Mouse (Mus musculus) lung, postnatal 10 days (tissue): ENCODE results near the gene Bag2.
A peak's percentile ranks its signal among the peaks of the same experiment; 100 is the strongest.
"Not testable (repeated sequence)": the region's sequence is repeated elsewhere in the genome, so short reads cannot be mapped to it uniquely, and the experiment has no call there.

Experiments used
- DNase-seq: peaks from one replicate; pipeline ENCODE4 v3.0.0; 2021

The Bag2 gene

GRCm38 (mm10) chr1:33757491-33758041, at the start of gene Bag2:
TSS of gene Bag2 (minus strand) at chr1:33757795.
- DNase-seq, result peak; percentile 76

DNA sequence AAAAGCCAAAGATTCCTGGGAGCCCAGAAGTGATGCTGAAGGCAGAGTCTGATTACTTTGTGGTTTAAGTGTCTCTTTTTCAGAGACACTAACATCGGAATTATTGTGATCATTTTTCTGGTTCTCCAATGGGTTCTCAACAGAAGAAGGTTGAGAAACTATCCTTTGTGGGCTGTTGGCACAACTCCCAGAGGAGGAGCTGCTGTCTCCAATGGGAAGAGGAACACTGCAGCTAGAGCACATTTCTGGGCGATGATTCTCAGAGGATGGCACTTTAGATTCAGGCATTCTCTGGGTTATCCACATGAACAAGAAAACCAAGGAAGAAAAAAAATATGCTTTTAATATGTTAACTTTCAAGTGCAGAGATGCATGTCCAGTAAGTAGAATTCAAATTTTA, 45.7 kb upstream of the Bag2 start:
- DNase-seq, result no peak

GRCm38 (mm10) chr1:33799620-33800019, 42.0 kb upstream of the Bag2 start:
- DNase-seq, result no peak

DNA sequence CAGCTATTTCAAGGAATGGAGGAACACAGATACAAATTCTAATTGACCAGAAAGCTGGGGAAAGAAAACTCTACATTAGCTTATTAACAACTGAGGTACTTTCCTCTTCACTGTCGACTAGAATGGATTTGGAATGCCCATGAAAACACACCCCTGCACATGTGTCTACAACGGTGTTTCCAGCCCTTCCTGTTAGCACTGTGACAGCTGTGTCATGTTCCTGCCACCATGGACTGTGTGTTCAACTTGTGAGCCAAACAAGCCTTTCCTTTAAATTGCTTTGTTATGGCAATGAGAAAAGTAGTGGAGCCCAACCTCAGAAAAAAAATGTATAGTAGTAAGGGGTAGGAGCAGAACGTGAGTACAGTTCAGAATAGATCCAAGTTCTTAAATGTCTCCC, 30.9 kb upstream of the Bag2 start:
- DNase-seq, result peak; percentile 70

DNA sequence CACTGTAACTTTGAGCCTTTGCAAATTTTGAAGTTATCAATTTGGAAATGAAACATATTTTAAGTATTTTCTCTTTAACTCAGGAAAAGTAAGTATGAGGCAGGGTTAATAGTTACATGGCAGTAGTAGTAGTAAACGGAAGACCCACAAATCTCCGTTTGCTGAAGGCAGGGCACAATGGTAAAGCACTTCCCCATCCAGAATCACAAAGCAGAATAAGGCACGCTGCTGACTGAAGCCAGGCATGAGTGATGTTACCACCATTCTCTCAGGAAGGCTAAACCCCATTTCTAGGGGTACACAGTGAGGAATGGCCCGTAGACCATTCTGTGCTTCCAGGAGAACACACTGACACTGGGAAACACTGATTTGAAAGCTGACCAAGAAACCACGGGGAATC, 30.5 kb upstream of the Bag2 start:
- no peak for DNase-seq

DNA sequence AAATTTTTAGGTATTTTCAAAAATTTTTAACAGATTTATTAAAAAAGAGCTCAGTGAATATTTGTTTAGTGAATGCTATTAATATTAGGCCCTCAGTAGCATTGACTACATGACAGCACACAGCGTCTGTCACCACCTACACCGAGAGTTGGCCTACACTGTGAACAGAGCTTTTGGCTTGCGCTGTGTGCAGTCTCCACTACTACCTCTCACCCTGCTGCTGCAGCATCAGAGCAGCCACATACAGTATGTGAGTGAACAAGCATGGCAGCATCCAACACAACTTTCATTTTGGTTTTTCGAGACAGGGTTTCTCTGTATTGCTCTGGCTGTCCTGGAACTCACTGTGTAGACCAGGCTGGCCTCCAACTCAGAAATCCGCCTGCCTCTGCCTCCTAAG, 27.0 kb upstream of the Bag2 start:
- no peak for DNase-seq

- no peak for DNase-seq
Observed at GRCm38 (mm10) chr1:33776175-33776611, 18.6 kb upstream of the Bag2 start.

- no peak for DNase-seq
Observed at GRCm38 (mm10) chr1:33772106-33772505, 14.5 kb upstream of the Bag2 start.

- no peak for DNase-seq
Observed at GRCm38 (mm10) chr1:33771621-33772020, 14.0 kb upstream of the Bag2 start.

DNA sequence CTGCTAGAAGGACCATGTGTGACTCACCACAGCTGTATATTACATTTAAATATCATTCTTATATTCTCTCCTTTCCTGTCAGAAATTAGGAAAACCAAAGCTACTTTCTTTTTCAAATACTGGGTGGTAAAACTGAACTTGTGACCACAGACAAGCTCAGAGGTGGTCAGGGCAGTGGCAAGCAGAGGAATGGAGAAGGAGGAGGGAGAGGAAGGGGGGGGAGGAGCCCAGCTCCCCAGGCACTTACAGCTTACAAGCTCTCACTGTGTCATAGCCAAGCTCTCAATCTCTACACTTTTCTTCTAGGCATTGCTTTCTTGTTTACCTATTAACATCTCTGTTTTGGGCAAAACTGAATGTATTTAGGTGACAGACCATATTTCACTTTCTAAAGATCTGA, 11.2 kb upstream of the Bag2 start:
- DNase-seq, result no peak

- no peak for DNase-seq
Observed at GRCm38 (mm10) chr1:33768091-33768787, 10.6 kb upstream of the Bag2 start.

GRCm38 (mm10) chr1:33766520-33767508, 9.2 kb upstream of the Bag2 start:
- DNase-seq, result no peak

DNA sequence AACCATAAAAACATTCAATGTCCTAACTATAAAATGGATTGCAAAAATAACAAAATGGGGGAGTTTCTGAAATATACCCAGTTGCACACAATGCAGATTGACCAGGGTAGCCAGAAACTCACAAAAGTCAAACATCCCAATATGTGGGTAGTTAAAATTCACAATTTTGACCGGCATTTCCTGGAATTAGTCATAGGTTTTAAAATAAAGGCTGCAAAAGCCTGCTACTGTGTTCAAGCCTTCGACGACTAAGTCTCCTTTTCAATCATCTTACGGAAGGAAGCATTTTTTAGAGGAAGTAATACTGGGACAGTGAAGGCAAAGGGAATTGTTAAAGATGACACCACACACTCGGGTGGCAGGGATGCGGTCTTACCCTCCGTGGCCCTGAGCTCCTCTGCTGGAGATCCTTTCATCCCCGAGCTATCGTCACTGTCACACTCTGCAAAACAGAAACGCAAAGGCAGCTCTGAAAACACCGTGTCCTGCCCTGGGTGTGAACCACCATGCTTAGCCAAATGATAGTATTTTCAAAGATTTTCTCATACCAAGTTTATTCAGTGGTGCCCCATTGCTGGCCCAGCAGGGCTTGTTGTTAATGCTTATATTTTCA, 8.0 kb upstream of the Bag2 start:
- no peak for DNase-seq

DNA sequence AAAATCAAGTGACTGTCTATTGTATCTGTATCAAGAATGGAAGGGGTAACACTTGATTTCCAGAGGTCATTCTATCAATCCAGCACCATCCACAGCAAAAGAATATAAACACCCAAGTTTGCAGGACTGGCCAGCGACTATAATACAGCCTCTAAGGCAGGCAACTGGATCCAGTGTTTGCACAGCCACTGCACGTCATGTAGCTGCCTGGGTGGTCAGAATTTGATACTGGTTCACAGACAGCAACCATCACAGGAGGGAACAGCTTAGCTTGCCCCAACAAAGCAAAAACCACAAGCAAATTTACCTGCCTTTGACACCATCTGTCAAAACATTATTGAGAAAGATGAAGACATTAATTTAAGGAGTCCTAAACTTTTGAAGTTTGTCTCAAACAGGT, 6.2 kb upstream of the Bag2 start:
- no peak for DNase-seq

DNA sequence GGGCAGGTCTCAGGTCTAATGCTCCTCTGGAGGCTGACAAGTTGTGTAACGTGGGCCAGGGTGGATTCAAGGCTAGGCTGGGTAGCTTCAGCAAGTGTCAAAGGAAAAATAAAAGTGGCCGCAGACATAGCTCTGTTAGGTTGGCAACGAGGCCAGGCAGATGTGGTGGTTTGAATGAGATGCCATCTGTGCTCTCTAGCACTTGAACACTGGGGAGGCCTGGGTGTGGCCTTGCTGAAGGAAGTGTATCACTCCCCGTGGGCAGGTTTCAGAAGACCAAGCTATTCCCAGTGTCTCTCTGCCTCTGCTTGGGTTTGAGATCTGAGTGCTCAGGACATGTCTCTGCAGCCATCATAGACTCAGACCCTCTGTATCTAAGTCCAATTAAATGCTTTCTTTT, 893 bp upstream of the Bag2 start:
- no peak for DNase-seq

GRCm38 (mm10) chr1:33757033-33757413, 572 bp downstream of the Bag2 start:
- DNase-seq, result no peak

GRCm38 (mm10) chr1:33756258-33757032, 1.1 kb downstream of the Bag2 start:
- no peak for DNase-seq

DNA sequence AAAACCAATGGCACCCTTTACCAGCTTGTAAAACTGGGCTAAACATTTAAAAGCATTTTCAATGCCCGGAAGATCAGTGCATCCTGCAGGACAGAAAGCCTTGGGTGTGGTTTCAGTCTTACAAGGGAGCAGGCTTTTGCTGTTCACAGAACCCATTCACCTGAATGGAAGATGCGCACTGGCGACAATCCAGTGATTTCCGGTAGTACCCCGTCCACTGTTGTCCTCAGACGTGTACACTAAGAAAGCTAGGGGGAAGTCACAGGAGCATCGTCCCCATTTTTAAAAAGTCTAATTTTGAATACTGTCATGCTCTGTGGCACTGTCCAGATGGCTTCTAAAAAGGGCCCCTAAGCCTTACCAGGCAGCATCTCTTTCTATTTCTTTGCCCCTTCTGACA, 1.8 kb downstream of the Bag2 start:
- no peak for DNase-seq

- no peak for DNase-seq
Observed at GRCm38 (mm10) chr1:33754965-33755735, 2.4 kb downstream of the Bag2 start.

GRCm38 (mm10) chr1:33754089-33754488, 3.5 kb downstream of the Bag2 start:
- no peak for DNase-seq

- no peak for DNase-seq
Observed at GRCm38 (mm10) chr1:33751283-33751682, 6.3 kb downstream of the Bag2 start.

- not testable (repeated sequence) for DNase-seq
Observed at GRCm38 (mm10) chr1:33749709-33750108, 7.9 kb downstream of the Bag2 start.
